Mouse (Mus musculus): Measurements from ENCODE around the gene Dnajb4. TPM values are rescaled to one million over a fixed set of nuclear protein-coding genes. Genes with fewer than 3 reads are reported as not detected.

The Dnajb4 gene
- polyA plus RNA-seq, 1 experiment from 2014 or later: 26.4 TPM

DNA sequence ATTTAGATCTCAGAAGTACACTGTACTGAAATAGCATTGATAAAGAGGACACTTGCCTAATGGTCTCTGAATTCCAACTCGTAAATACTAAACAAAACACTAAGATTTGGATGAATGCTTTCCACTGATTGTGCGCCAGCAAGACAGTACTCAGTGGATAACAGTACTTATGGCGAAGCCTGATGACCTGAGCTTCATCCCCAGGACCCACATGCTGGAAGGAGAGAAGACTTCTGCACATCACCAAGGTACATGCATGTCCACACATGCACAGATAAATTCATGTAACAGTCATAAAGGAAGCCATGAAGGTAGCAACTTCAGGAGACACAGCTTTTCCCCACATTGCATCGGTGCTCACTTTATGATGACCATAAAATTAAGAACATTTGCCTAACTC, 31.3 kb downstream of the Dnajb4 start:
- H3K4me2 ChIP-seq (replicated peaks; ENCODE audit: low read depth): no peak overlapping the region
- ATAC-seq (ENCODE audit: low FRiP score, low TSS enrichment): no peak
- H3K9ac ChIP-seq (ENCODE audit: low read length): no peak overlapping the region
- H3K27ac ChIP-seq (replicated peaks): no peak overlapping the region
- peaks cover 3% of the 10 kb centered on the region; the same call in 1 of the 2 replicates for H3K36me3 ChIP-seq (ENCODE audit: control insufficient read depth, insufficient read depth, low read length)
- no peaks in the 10 kb centered on the region for H3K27me3 ChIP-seq (ENCODE audit: control insufficient read depth, insufficient read depth, low read length)
- 83% methylated on average over 4 of the region's 4 CpGs for WGBS
- no peak for DNase-seq (ENCODE audit: low spot score)
- H3K9me3 ChIP-seq (ENCODE audit: control insufficient read depth, low read length): no peaks in the 10 kb centered on the region
- no peak for TF ChIP-seq CTCF (IDR thresholded peaks at IDR 0.05; ENCODE audit: low read depth)
- no peak for TF ChIP-seq EP300 (optimal IDR thresholded peaks at IDR 0.05)
- no peaks in the 10 kb centered on the region for H3K4me1 ChIP-seq (replicated peaks; ENCODE audit: control insufficient read depth, insufficient read depth)
- H3K4me3 ChIP-seq (ENCODE audit: low read depth, low read length): no peak overlapping the region

GRCm38 (mm10) chr3:152172322-152172935, 37.7 kb downstream of the Dnajb4 start:
- Histone ChIP-seq H3K9me3 (ENCODE audit: control insufficient read depth, low read length) (no peaks in the 10 kb centered on the region), H3K27me3 (ENCODE audit: control insufficient read depth, insufficient read depth, low read length) (no peaks in the 10 kb centered on the region), H3K4me3 (ENCODE audit: low read depth, low read length) (no peak overlapping the region), H3K27ac (replicated peaks) (no peak overlapping the region), H3K9ac (ENCODE audit: low read length) (no peak overlapping the region), H3K4me1 (replicated peaks; ENCODE audit: control insufficient read depth, insufficient read depth) (no peaks in the 10 kb centered on the region), H3K36me3 (ENCODE audit: control insufficient read depth, insufficient read depth, low read length) (no peaks in the 10 kb centered on the region), H3K4me2 (replicated peaks; ENCODE audit: low read depth) (no peak overlapping the region)
- WGBS: 50% methylated on average over 7 of the region's 7 CpGs
- TF ChIP-seq CTCF (IDR thresholded peaks at IDR 0.05; ENCODE audit: low read depth) (no peak), EP300 (optimal IDR thresholded peaks at IDR 0.05) (no peak)
- no peak for DNase-seq (ENCODE audit: low spot score)
- ATAC-seq (ENCODE audit: low FRiP score, low TSS enrichment): peak; percentile 22

DNA sequence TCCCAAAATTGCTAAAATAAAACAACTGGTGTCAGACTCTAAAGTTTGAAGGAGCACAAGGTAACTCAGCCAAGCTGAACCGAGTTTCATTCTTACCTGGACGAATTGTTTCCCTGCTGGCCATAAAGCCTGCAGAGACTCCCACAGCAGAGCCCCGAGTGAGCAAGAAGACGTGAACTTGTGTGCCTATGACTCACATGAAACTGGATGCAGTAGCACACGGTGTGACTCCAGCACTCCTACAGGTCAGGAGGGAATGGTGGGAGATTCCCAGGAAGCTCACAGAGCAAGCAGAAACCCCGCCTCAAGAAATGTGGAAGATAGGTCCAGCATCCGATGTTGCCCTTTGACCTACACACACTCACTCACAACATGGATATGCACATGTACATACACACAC, 38.2 kb downstream of the Dnajb4 start:
- Histone ChIP-seq H3K27ac (replicated peaks) (no peak overlapping the region), H3K9me3 (ENCODE audit: control insufficient read depth, low read length) (no peaks in the 10 kb centered on the region), H3K36me3 (ENCODE audit: control insufficient read depth, insufficient read depth, low read length) (no peaks in the 10 kb centered on the region), H3K4me3 (ENCODE audit: low read depth, low read length) (no peak overlapping the region), H3K4me1 (replicated peaks; ENCODE audit: control insufficient read depth, insufficient read depth) (no peaks in the 10 kb centered on the region), H3K9ac (ENCODE audit: low read length) (no peak overlapping the region), H3K4me2 (replicated peaks; ENCODE audit: low read depth) (no peak overlapping the region), H3K27me3 (ENCODE audit: control insufficient read depth, insufficient read depth, low read length) (no peaks in the 10 kb centered on the region)
- peak; percentile 54 for TF ChIP-seq CTCF (IDR thresholded peaks at IDR 0.05; ENCODE audit: low read depth)
- no peak for TF ChIP-seq EP300 (optimal IDR thresholded peaks at IDR 0.05)
- DNase-seq (ENCODE audit: low spot score) (no peak), ATAC-seq (ENCODE audit: low FRiP score, low TSS enrichment) (peak; percentile 80)
- WGBS: 37% methylated on average over 7 of the region's 7 CpGs

GRCm38 (mm10) chr3:152171236-152171635, 38.9 kb downstream of the Dnajb4 start:
- no peak overlapping the region for H3K4me2 ChIP-seq (replicated peaks; ENCODE audit: low read depth)
- 51% methylated on average over 2 of the region's 2 CpGs for WGBS
- no peaks in the 10 kb centered on the region for H3K4me1 ChIP-seq (replicated peaks; ENCODE audit: control insufficient read depth, insufficient read depth)
- TF ChIP-seq EP300 (optimal IDR thresholded peaks at IDR 0.05): no peak
- TF ChIP-seq CTCF (IDR thresholded peaks at IDR 0.05; ENCODE audit: low read depth): no peak
- H3K9me3 ChIP-seq (ENCODE audit: control insufficient read depth, low read length): no peaks in the 10 kb centered on the region
- no peak overlapping the region for H3K27ac ChIP-seq (replicated peaks)
- no peak for DNase-seq (ENCODE audit: low spot score)
- no peak for ATAC-seq (ENCODE audit: low FRiP score, low TSS enrichment)
- no peak overlapping the region for H3K4me3 ChIP-seq (ENCODE audit: low read depth, low read length)
- H3K27me3 ChIP-seq (ENCODE audit: control insufficient read depth, insufficient read depth, low read length): no peaks in the 10 kb centered on the region
- no peaks in the 10 kb centered on the region for H3K36me3 ChIP-seq (ENCODE audit: control insufficient read depth, insufficient read depth, low read length)
- H3K9ac ChIP-seq (ENCODE audit: low read length): no peak overlapping the region

- Histone ChIP-seq H3K9ac (ENCODE audit: low read length) (no peak overlapping the region), H3K27ac (replicated peaks) (no peak overlapping the region; the same call in 1 of the 2 replicates), H3K4me3 (ENCODE audit: low read depth, low read length) (no peak overlapping the region), H3K4me2 (replicated peaks; ENCODE audit: low read depth) (no peak overlapping the region), H3K9me3 (ENCODE audit: control insufficient read depth, low read length) (no peaks in the 10 kb centered on the region), H3K27me3 (ENCODE audit: control insufficient read depth, insufficient read depth, low read length) (no peaks in the 10 kb centered on the region), H3K36me3 (ENCODE audit: control insufficient read depth, insufficient read depth, low read length) (no peaks in the 10 kb centered on the region), H3K4me1 (replicated peaks; ENCODE audit: control insufficient read depth, insufficient read depth) (peaks cover 5% of the 10 kb centered on the region; the same call in 1 of the 2 replicates)
- no peak for TF ChIP-seq CTCF (IDR thresholded peaks at IDR 0.05; ENCODE audit: low read depth)
- no peak for TF ChIP-seq EP300 (optimal IDR thresholded peaks at IDR 0.05)
- 4% methylated on average over 1 of the region's 1 CpGs for whole genome bisulfite sequencing
- DNase-seq (ENCODE audit: low spot score) (peak; percentile 47), ATAC-seq (ENCODE audit: low FRiP score, low TSS enrichment) (peak; percentile 57; the same call in 1 of the 2 replicates)
These were observed 39.7 kb downstream of the Dnajb4 start for GRCm38 (mm10) chr3:152170407-152170806.

DNA sequence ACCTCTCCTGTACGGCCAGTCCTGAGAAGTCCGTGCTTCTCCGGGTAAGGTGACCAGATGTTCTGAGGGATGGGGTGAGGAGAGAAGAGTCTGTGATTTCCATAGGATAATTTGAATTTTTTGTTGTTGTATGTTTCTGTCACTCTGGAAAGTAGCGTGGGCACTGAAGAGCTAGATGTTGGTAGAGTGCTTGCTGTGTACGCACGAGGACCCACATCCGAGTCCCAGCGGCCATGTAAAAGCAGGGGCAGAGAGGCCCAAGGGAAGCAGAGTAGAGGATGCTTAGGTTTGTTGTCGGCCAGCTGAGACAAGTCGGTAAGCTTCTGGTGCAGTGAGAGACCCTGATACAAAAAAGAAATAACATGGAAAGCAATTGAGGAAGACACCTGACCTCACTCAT, 42.1 kb downstream of the Dnajb4 start:
- WGBS: 92% methylated on average over 10 of the region's 10 CpGs
- Histone ChIP-seq H3K4me3 (ENCODE audit: low read depth, low read length) (no peak overlapping the region), H3K4me1 (replicated peaks; ENCODE audit: control insufficient read depth, insufficient read depth) (peaks cover 6% of the 10 kb centered on the region; the same call in 1 of the 2 replicates), H3K27ac (replicated peaks) (no peak overlapping the region), H3K9ac (ENCODE audit: low read length) (no peak overlapping the region), H3K36me3 (ENCODE audit: control insufficient read depth, insufficient read depth, low read length) (no peaks in the 10 kb centered on the region), H3K27me3 (ENCODE audit: control insufficient read depth, insufficient read depth, low read length) (no peaks in the 10 kb centered on the region), H3K9me3 (ENCODE audit: control insufficient read depth, low read length) (no peaks in the 10 kb centered on the region), H3K4me2 (replicated peaks; ENCODE audit: low read depth) (no peak overlapping the region)
- ATAC-seq (ENCODE audit: low FRiP score, low TSS enrichment) (no peak), DNase-seq (ENCODE audit: low spot score) (no peak)
- TF ChIP-seq EP300 (optimal IDR thresholded peaks at IDR 0.05) (no peak), CTCF (IDR thresholded peaks at IDR 0.05; ENCODE audit: low read depth) (no peak)
